30 mouse cellular contexts compared by ENCODE assay signal in the genomic region with DNA sequence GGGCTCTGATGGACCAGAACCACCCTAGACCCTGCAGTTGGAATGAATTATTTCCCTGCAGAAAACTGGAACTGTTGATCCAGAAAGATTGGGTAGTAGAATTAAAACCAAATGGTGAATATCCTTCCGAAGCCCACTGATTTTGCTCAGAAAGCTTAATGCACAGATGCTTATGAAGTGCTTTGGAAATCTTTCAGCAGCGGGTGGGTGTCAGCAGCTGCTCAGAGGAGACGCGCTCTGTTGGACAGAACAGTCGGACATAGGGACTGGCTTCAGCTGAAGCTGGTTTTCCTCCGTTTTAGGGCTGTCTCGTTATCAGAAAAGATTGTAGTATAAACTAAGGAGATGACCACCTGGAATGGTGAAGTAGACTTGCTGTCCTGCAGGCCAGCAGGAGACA. TPM values are rescaled to one million over a fixed set of nuclear protein-coding genes. Genes with fewer than 3 reads are reported as not detected.
A peak's percentile ranks its signal among the peaks of the same experiment; 100 is the strongest.
DNase-seq lines count a peak whose midpoint lies in the region; ATAC-seq and TF ChIP-seq lines count a peak whose summit lies in the region.
"Had no signal": no experiment of that assay in that cellular context is flagged by ENCODE, and none has a peak within 500 bp of the region (broad histone marks: within the 10 kb centered on the region; RNA-seq: fewer than 3 reads in every experiment).

No protein-coding gene starts in this region.

- no peak overlapping the region for H3K27ac ChIP-seq in intestine, postnatal 0 days (ENCODE audit: low read depth, low read length)
- H3K27ac ChIP-seq in intestine, embryonic 16.5 days (ENCODE audit: low read length): no peak overlapping the region
- H3K27ac ChIP-seq in neural tube, embryonic 12.5 days: no peak overlapping the region
- no peak overlapping the region for H3K27ac ChIP-seq in neural tube, embryonic 15.5 days (replicated peaks)
- H3K27ac ChIP-seq: forebrain, embryonic 10.5 days; forebrain, embryonic 13.5 days; heart, embryonic 13.5 days; hindbrain, embryonic 14.5 days; hindbrain, postnatal 0 days had no signal

- no peaks in the 10 kb centered on the region for H3K9me3 ChIP-seq in intestine, postnatal 0 days (ENCODE audit: control insufficient read depth)
- no peaks in the 10 kb centered on the region for H3K9me3 ChIP-seq in intestine, embryonic 16.5 days (ENCODE audit: control insufficient read depth, low read length)
- H3K9me3 ChIP-seq in neural tube, embryonic 12.5 days: no peaks in the 10 kb centered on the region
- no peaks in the 10 kb centered on the region for H3K9me3 ChIP-seq in neural tube, embryonic 15.5 days (replicated peaks)
- H3K9me3 ChIP-seq: forebrain, embryonic 10.5 days; forebrain, embryonic 13.5 days; heart, embryonic 13.5 days had no signal

- TF ChIP-seq CTCF in intestine, postnatal 0 days (IDR thresholded peaks at IDR 0.05; ENCODE audit: low read depth): peak; percentile 18; the same call in 1 of the 2 replicates

- ATAC-seq in intestine, postnatal 0 days: no peak
- ATAC-seq in intestine, embryonic 16.5 days: no peak
- no peak for ATAC-seq in neural tube, embryonic 12.5 days (ENCODE audit: low FRiP score, low read depth)
- no peak for ATAC-seq in neural tube, embryonic 15.5 days (ENCODE audit: low FRiP score)
- ATAC-seq: CD4-positive, CD25-positive, alpha-beta regulatory T cell, adult 4 months; forebrain, embryonic 13.5 days; forebrain, embryonic 16.5 days; hindbrain, postnatal 0 days had no signal

- peaks cover 5% of the 10 kb centered on the region; the same call in 1 of the 2 replicates for H3K4me1 ChIP-seq in intestine, postnatal 0 days (replicated peaks; ENCODE audit: control insufficient read depth, insufficient read depth, low read length)
- H3K4me1 ChIP-seq in intestine, embryonic 16.5 days (ENCODE audit: control insufficient read depth, insufficient read depth, low read length): peaks cover 9% of the 10 kb centered on the region
- peaks cover 10% of the 10 kb centered on the region for H3K4me1 ChIP-seq in neural tube, embryonic 12.5 days
- peaks cover 13% of the 10 kb centered on the region for H3K4me1 ChIP-seq in neural tube, embryonic 15.5 days

- DNase-seq in B cell, adult 2 months: peak; percentile 19 to 20
- peak; percentile 36 for DNase-seq in brain, adult 2 months (ENCODE audit: low read depth, low spot score)
- no peak for DNase-seq in gastrocnemius, postnatal 25 days
- DNase-seq: adrenal gland, adult 2 months; adrenal gland, postnatal 14 days; cerebellum, adult 18-20 months; cerebellum, adult 9-10 months; cerebellum, postnatal 14 days; gastrocnemius, postnatal 10 days; heart, adult 18-20 months; heart, postnatal 14 days; heart, postnatal 4 days had no signal

- H3K4me3 ChIP-seq in intestine, postnatal 0 days (ENCODE audit: low read depth, low read length): no peak overlapping the region
- H3K4me3 ChIP-seq in intestine, embryonic 16.5 days (ENCODE audit: low read length): no peak overlapping the region
- H3K4me3 ChIP-seq in neural tube, embryonic 12.5 days: no peak overlapping the region
- H3K4me3 ChIP-seq in neural tube, embryonic 15.5 days (replicated peaks): no peak overlapping the region
- H3K4me3 ChIP-seq: forebrain, embryonic 10.5 days; forebrain, embryonic 13.5 days; heart, embryonic 13.5 days had no signal

- no peak overlapping the region for H3K9ac ChIP-seq in intestine, postnatal 0 days (ENCODE audit: low read depth, low read length)
- no peak overlapping the region for H3K9ac ChIP-seq in intestine, embryonic 16.5 days (ENCODE audit: low read depth, low read length)
- 0 out of 2 replicates have a peak overlapping the region, but pooled peaks have one; percentile 13 for H3K9ac ChIP-seq in neural tube, embryonic 12.5 days
- no peak overlapping the region for H3K9ac ChIP-seq in neural tube, embryonic 15.5 days (replicated peaks)
- H3K9ac ChIP-seq: forebrain, embryonic 13.5 days; heart, embryonic 13.5 days; hindbrain, embryonic 14.5 days had no signal

- H3K4me2 ChIP-seq in intestine, postnatal 0 days (replicated peaks; ENCODE audit: low read depth): no peak overlapping the region
- H3K4me2 ChIP-seq in intestine, embryonic 16.5 days (ENCODE audit: low read depth, low read length): no peak overlapping the region
- H3K4me2 ChIP-seq in neural tube, embryonic 12.5 days (replicated peaks): no peak overlapping the region
- H3K4me2 ChIP-seq in neural tube, embryonic 15.5 days: no peak overlapping the region
- H3K4me2 ChIP-seq: forebrain, embryonic 13.5 days; heart, embryonic 13.5 days; hindbrain, embryonic 14.5 days had no signal

- H3K36me3 ChIP-seq in intestine, postnatal 0 days (ENCODE audit: control insufficient read depth, insufficient read depth): peaks cover 72% of the 10 kb centered on the region
- peaks cover 35% of the 10 kb centered on the region for H3K36me3 ChIP-seq in intestine, embryonic 16.5 days (ENCODE audit: control insufficient read depth, insufficient read depth, low read length)
- H3K36me3 ChIP-seq in neural tube, embryonic 12.5 days: peaks cover 77% of the 10 kb centered on the region
- H3K36me3 ChIP-seq in neural tube, embryonic 15.5 days: peaks cover 77% of the 10 kb centered on the region

- WGBS in intestine, postnatal 0 days: 89% methylated on average over 7 of the region's 7 CpGs
- WGBS in intestine, embryonic 16.5 days: 86% methylated on average over 7 of the region's 7 CpGs
- 96% methylated on average over 7 of the region's 7 CpGs for WGBS in neural tube, embryonic 12.5 days
- 92% methylated on average over 7 of the region's 7 CpGs for WGBS in neural tube, embryonic 15.5 days

- H3K27me3 ChIP-seq in intestine, postnatal 0 days (replicated peaks; ENCODE audit: control insufficient read depth, insufficient read depth, low read length): no peaks in the 10 kb centered on the region
- H3K27me3 ChIP-seq in intestine, embryonic 16.5 days (replicated peaks; ENCODE audit: control insufficient read depth, insufficient read depth, low read length): no peaks in the 10 kb centered on the region
- H3K27me3 ChIP-seq in neural tube, embryonic 12.5 days (replicated peaks): no peaks in the 10 kb centered on the region
- H3K27me3 ChIP-seq in neural tube, embryonic 15.5 days (replicated peaks): no peaks in the 10 kb centered on the region
- H3K27me3 ChIP-seq: forebrain, embryonic 13.5 days; heart, embryonic 13.5 days had no signal

RNA-seq across cellular contexts. Expression of gene Tnks1bp1, which starts 4.2 kb away (rescaled TPM):
- polyA plus RNA-seq in intestine, postnatal 0 days (2015; fragmentation: Nextera tagmentation; extraction: Ambion mirVana): 18.0 and 19.5 TPM in 2 replicates
- 34.4 and 36.8 TPM in 2 replicates for polyA plus RNA-seq in intestine, embryonic 16.5 days (2015; fragmentation: Nextera tagmentation; extraction: Ambion mirVana)
- polyA plus RNA-seq in neural tube, embryonic 12.5 days (2016; fragmentation: Nextera tagmentation; extraction: Ambion mirVana): 30.1 and 32.2 TPM in 2 replicates
- polyA plus RNA-seq in neural tube, embryonic 15.5 days (2015; fragmentation: Nextera tagmentation; extraction: Ambion mirVana): 19.7 and 24.3 TPM in 2 replicates
- total RNA-seq in gastrocnemius, postnatal 25 days (2021): 10 to 100 TPM; 26.0 to 29.1 TPM

RNA-seq across cellular contexts. Expression of gene P2rx3, which starts 6.4 kb away (rescaled TPM):
- polyA plus RNA-seq in intestine, postnatal 0 days (2015; fragmentation: Nextera tagmentation; extraction: Ambion mirVana): 0.18 and 0.26 TPM in 2 replicates
- polyA plus RNA-seq in intestine, embryonic 16.5 days (2015; fragmentation: Nextera tagmentation; extraction: Ambion mirVana): 1.1 and 1.3 TPM in 2 replicates
- 40.0 and 51.0 TPM in 2 replicates for polyA plus RNA-seq in neural tube, embryonic 12.5 days (2016; fragmentation: Nextera tagmentation; extraction: Ambion mirVana)
- polyA plus RNA-seq in neural tube, embryonic 15.5 days (2015; fragmentation: Nextera tagmentation; extraction: Ambion mirVana): 19.5 and 21.6 TPM in 2 replicates
- under 1 TPM; 0.40 to 0.43 TPM for total RNA-seq in gastrocnemius, postnatal 25 days (2021)
- total RNA-seq: MEL had no signal

RNA-seq across cellular contexts. Expression of gene Ssrp1, which starts 6.6 kb away (rescaled TPM):
- polyA plus RNA-seq in intestine, postnatal 0 days (2015; fragmentation: Nextera tagmentation; extraction: Ambion mirVana): 71.9 and 73.0 TPM in 2 replicates
- polyA plus RNA-seq in intestine, embryonic 16.5 days (2015; fragmentation: Nextera tagmentation; extraction: Ambion mirVana): 212 and 244 TPM in 2 replicates
- polyA plus RNA-seq in neural tube, embryonic 12.5 days (2016; fragmentation: Nextera tagmentation; extraction: Ambion mirVana): 237 and 239 TPM in 2 replicates
- polyA plus RNA-seq in neural tube, embryonic 15.5 days (2015; fragmentation: Nextera tagmentation; extraction: Ambion mirVana): 146 and 191 TPM in 2 replicates
- total RNA-seq in gastrocnemius, postnatal 25 days (2021): 10 to 100 TPM; 25.5 to 28.3 TPM

RNA-seq across cellular contexts. Expression of gene Prg3, which starts 55.6 kb away (rescaled TPM):
- not detected in 2 replicates for polyA plus RNA-seq in intestine, postnatal 0 days (2015; fragmentation: Nextera tagmentation; extraction: Ambion mirVana)
- not detected in 2 replicates for polyA plus RNA-seq in intestine, embryonic 16.5 days (2015; fragmentation: Nextera tagmentation; extraction: Ambion mirVana)
- polyA plus RNA-seq in neural tube, embryonic 12.5 days (2016; fragmentation: Nextera tagmentation; extraction: Ambion mirVana): 0.46 TPM in 1 of 2 replicates, not detected in the other
- polyA plus RNA-seq in neural tube, embryonic 15.5 days (2015; fragmentation: Nextera tagmentation; extraction: Ambion mirVana): not detected in 2 replicates
- not detected for total RNA-seq in gastrocnemius, postnatal 25 days (2021)
- total RNA-seq: adrenal gland, adult 2 months; adrenal gland, postnatal 14 days; gastrocnemius, adult 18-20 months; gastrocnemius, postnatal 10 days; gastrocnemius, postnatal 4 days; heart, adult 18-20 months; heart, postnatal 14 days; heart, postnatal 4 days; hindbrain, postnatal 0 days; MEL had no signal
- polyA plus RNA-seq: adrenal gland, adult 2 months; C2C12; CD4-positive, CD25-positive, alpha-beta regulatory T cell, adult 4 months; embryonic facial prominence, embryonic 11.5 days; embryonic facial prominence, embryonic 14.5 days; forebrain, embryonic 10.5 days; forebrain, embryonic 13.5 days; forebrain, embryonic 16.5 days; hindbrain, embryonic 11.5 days; hindbrain, embryonic 14.5 days; hindbrain, postnatal 0 days had no signal
